Mouse (Mus musculus) hindbrain, embryonic 14.5 days (tissue): ENCODE data around the gene Hmg20b. TPM values are rescaled to one million over a fixed set of nuclear protein-coding genes. Genes with fewer than 3 reads are reported as not detected.

Experiments used
- ATAC-seq: fragments of 200-750 bp; cut with Nextera tagmentation; 2 replicates; pipeline ENCODE4 v1.8.0; 2017; ENCODE audit warnings: moderate number of reproducible peaks, mild to moderate bottlenecking, moderate TSS enrichment, moderate library complexity; ENCODE audit not compliant: low FRiP score
- DNase-seq: peaks from one replicate; pipeline ENCODE4 v3.0.0-alpha.2; 2015; ENCODE audit warnings: low spot score
- H3K27ac ChIP-seq: fragments of 300-500 bp; sonication (generic); 2 replicates; pipeline ENCODE4 v1.5.1; 2014; ENCODE audit warnings: mild to moderate bottlenecking, moderate library complexity
- H3K27me3 ChIP-seq: fragments of 300-500 bp; sonication (generic); 2 replicates; pipeline ENCODE4 v1.6.1; 2014; ENCODE audit warnings: mild to moderate bottlenecking, low read length, mixed read lengths; ENCODE audit not compliant: control insufficient read depth, insufficient read depth
- H3K36me3 ChIP-seq: fragments of 300-500 bp; sonication (generic); replicated peaks from 2 replicates; pipeline ENCODE4 v1.6.1; 2014; ENCODE audit not compliant: control insufficient read depth, insufficient read depth
- H3K4me1 ChIP-seq: fragments of 300-500 bp; sonication (generic); replicated peaks from 2 replicates; pipeline ENCODE4 v1.6.1; 2014; ENCODE audit warnings: antibody characterized with exemption, low read length, mixed read lengths; ENCODE audit not compliant: control insufficient read depth, insufficient read depth
- H3K4me2 ChIP-seq: fragments of 300-500 bp; sonication (generic); replicated peaks from 2 replicates; pipeline ENCODE4 v1.6.1; 2014; ENCODE audit warnings: mild to moderate bottlenecking, moderate library complexity
- H3K4me3 ChIP-seq: fragments of 300-500 bp; sonication (generic); replicated peaks from 2 replicates; pipeline ENCODE4 v1.5.1; 2014; ENCODE audit warnings: mild to moderate bottlenecking, low read length
- H3K9ac ChIP-seq: fragments of 300-500 bp; sonication (generic); 2 replicates; pipeline ENCODE4 v1.6.1; 2014
- H3K9me3 ChIP-seq: fragments of 300-500 bp; sonication (generic); 2 replicates; pipeline ENCODE4 v1.6.1; 2016; ENCODE audit warnings: low read length; ENCODE audit not compliant: control insufficient read depth
- WGBS: fragments of 180-500 bp; shearing (Covaris S2); extraction: QIAGEN DNeasy Blood & Tissue Kit; methylation state at CpG from one replicate; pipeline ENCODE4 v1.1.7; 2014; 5-methylcytosine and 5-hydroxymethylcytosine counted together
- polyA plus RNA-seq: library from polyadenylated mRNA; unstranded; fragments of >200 nt; fragmentation: Nextera tagmentation; extraction: Ambion mirVana; gene quantifications from 2 replicates; pipeline ENCODE4 v1.2.1, GENCODE M21; 2014

Gene Hmg20b
- 29.0 and 34.0 TPM in 2 replicates for polyA plus RNA-seq

GRCm38 (mm10) chr10:81350351-81351063, at the start of gene Hmg20b:
TSS of gene Hmg20b (minus strand) at chr10:81350480.
- under 1% methylated on average over 54 of the region's 54 CpGs for WGBS
- Histone ChIP-seq H3K27ac (0 out of 2 replicates have a peak within 1 kb of the TSS, but pooled peaks have one; percentile 43), H3K9ac (peak within 1 kb of the TSS; percentile 62), H3K9me3 (no peaks in the 10 kb centered on the region), H3K4me1 (peaks cover 10% of the 10 kb centered on the region; the same call in 1 of the 2 replicates), H3K27me3 (peaks cover 10% of the 10 kb centered on the region), H3K36me3 (no peaks in the 10 kb centered on the region), H3K4me3 (peak within 1 kb of the TSS; percentile 61), H3K4me2 (peak within 1 kb of the TSS; percentile 89)
- ATAC-seq (peak; percentile 96), DNase-seq (peak; percentile 98)

GRCm38 (mm10) chr10:81399798-81400308, 49.6 kb upstream of the Hmg20b start:
- no peaks in the 10 kb centered on the region for H3K27me3 ChIP-seq
- ATAC-seq (no peak), DNase-seq (no peak)
- H3K4me1 ChIP-seq: peaks cover 29% of the 10 kb centered on the region
- no peak overlapping the region for H3K4me3 ChIP-seq
- WGBS: 70% methylated on average over 18 of the region's 18 CpGs
- H3K9ac ChIP-seq: no peak overlapping the region
- no peaks in the 10 kb centered on the region for H3K9me3 ChIP-seq
- peaks cover 57% of the 10 kb centered on the region for H3K36me3 ChIP-seq
- H3K4me2 ChIP-seq: peak overlapping the region; percentile 27
- H3K27ac ChIP-seq: no peak overlapping the region

GRCm38 (mm10) chr10:81399296-81399695, 49.0 kb upstream of the Hmg20b start:
- H3K4me3 ChIP-seq: no peak overlapping the region
- H3K9me3 ChIP-seq: no peaks in the 10 kb centered on the region
- H3K4me1 ChIP-seq: peaks cover 29% of the 10 kb centered on the region
- no peak overlapping the region for H3K9ac ChIP-seq
- 64% methylated on average over 5 of the region's 5 CpGs for WGBS
- no peaks in the 10 kb centered on the region for H3K27me3 ChIP-seq
- no peak for DNase-seq
- ATAC-seq: no peak
- H3K36me3 ChIP-seq: peaks cover 51% of the 10 kb centered on the region
- H3K27ac ChIP-seq: no peak overlapping the region
- H3K4me2 ChIP-seq: 0 out of 2 replicates have a peak overlapping the region, but pooled peaks have one; percentile 27

- no peak for ATAC-seq
- no peak overlapping the region for H3K9ac ChIP-seq
These were observed 46.5 kb upstream of the Hmg20b start for GRCm38 (mm10) chr10:81396749-81397148.

DNA sequence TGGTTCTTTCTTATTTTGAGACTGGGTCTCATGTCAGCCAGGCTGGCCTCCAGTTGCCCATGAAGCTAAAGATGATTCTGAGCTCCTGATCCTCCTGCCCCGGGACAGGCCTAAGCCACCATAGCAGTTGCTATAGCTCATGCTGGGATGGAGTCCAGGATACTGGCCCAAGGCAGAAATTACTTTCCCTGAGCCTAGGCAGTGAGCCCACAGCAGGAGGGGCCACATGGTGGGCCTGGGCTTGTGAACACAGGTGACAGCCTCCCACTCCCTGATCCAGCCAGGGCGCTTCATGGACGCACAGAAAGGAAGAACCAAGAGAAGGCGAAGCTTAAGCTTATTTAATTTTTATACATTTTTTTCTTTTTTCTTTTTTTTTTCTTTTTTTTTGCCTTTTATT, 45.6 kb upstream of the Hmg20b start:
- DNase-seq (no peak), ATAC-seq (no peak)
- Histone ChIP-seq H3K36me3 (peaks cover 35% of the 10 kb centered on the region), H3K9ac (no peak overlapping the region), H3K27ac (no peak overlapping the region), H3K4me3 (no peak overlapping the region), H3K9me3 (no peaks in the 10 kb centered on the region), H3K4me2 (no peak overlapping the region), H3K27me3 (no peaks in the 10 kb centered on the region), H3K4me1 (peaks cover under 1% of the 10 kb centered on the region; the same call in 1 of the 2 replicates)
- WGBS: 67% methylated on average over 4 of the region's 4 CpGs

More at GRCm38 (mm10) chr10:81396749-81397148, 46.5 kb upstream of the Hmg20b start:
- Histone ChIP-seq H3K27me3 (no peaks in the 10 kb centered on the region), H3K4me3 (no peak overlapping the region), H3K4me1 (peaks cover 10% of the 10 kb centered on the region), H3K27ac (no peak overlapping the region), H3K9me3 (no peaks in the 10 kb centered on the region), H3K4me2 (no peak overlapping the region), H3K36me3 (peaks cover 35% of the 10 kb centered on the region)
- 38% methylated on average over 5 of the region's 5 CpGs for WGBS
- DNase-seq: no peak

GRCm38 (mm10) chr10:81395127-81395526, 44.8 kb upstream of the Hmg20b start:
- H3K36me3 ChIP-seq: peaks cover 28% of the 10 kb centered on the region
- H3K4me1 ChIP-seq: no peaks in the 10 kb centered on the region
- ATAC-seq (no peak), DNase-seq (peak; percentile 73)
- H3K27ac ChIP-seq: no peak overlapping the region
- no peak overlapping the region for H3K4me3 ChIP-seq
- H3K4me2 ChIP-seq: no peak overlapping the region
- no peak overlapping the region for H3K9ac ChIP-seq
- no peaks in the 10 kb centered on the region for H3K27me3 ChIP-seq
- WGBS: 11% methylated on average over 5 of the region's 5 CpGs
- H3K9me3 ChIP-seq: no peaks in the 10 kb centered on the region

DNA sequence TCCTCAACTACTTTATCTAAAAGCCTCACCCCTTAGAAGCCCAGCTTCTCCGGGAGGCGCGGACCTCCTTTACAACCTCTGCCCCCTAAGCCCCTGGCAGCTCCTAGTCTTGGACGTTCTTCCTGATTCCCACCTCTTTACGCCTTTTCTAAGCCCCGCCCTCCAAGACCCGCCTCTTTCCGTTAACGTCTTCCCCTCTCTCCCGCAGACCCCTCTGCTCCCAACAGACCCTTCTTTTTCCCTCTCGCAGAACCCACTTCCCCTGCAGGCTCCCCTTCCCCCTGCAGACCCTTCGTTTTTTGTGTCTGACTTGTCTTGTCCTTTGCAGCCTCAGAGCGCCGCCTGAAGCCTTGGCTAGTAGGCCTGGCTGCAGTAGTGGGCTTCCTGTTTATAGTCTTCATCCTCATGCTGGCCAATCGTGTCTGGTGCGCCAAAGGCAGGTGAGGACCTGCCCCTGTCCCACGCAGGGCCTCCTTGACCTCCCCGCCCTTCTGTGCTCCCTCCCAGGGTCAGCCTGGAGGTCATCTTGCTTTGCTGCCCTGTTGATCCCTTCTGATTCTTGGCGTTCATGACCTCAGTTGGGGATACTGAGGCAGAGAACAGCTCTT, 43.3 kb upstream of the Hmg20b start:
- Histone ChIP-seq H3K4me2 (peak overlapping the region; percentile 24), H3K9me3 (no peaks in the 10 kb centered on the region), H3K9ac (peak overlapping the region; percentile 12), H3K4me3 (no peak overlapping the region), H3K27ac (no peak overlapping the region), H3K27me3 (no peaks in the 10 kb centered on the region), H3K4me1 (no peaks in the 10 kb centered on the region), H3K36me3 (peaks cover 17% of the 10 kb centered on the region)
- DNase-seq (no peak), ATAC-seq (no peak)
- WGBS: 8% methylated on average over 19 of the region's 19 CpGs

- H3K36me3 ChIP-seq: peaks cover 24% of the 10 kb centered on the region
- H3K4me1 ChIP-seq: no peaks in the 10 kb centered on the region
- H3K4me2 ChIP-seq: peak within 1 kb of the TSS; percentile 24
- ATAC-seq: no peak
- no peaks in the 10 kb centered on the region for H3K27me3 ChIP-seq
- no peak for DNase-seq
- no peak within 1 kb of the TSS for H3K4me3 ChIP-seq
- peak within 1 kb of the TSS; percentile 12 for H3K9ac ChIP-seq
- 67% methylated on average over 14 of the region's 14 CpGs for WGBS
- H3K27ac ChIP-seq: no peak within 1 kb of the TSS
- H3K9me3 ChIP-seq: no peaks in the 10 kb centered on the region
These were observed 42.5 kb upstream of the Hmg20b start, which contains the start of gene Smim24 for GRCm38 (mm10) chr10:81392781-81393185. TSS of gene Smim24 (plus strand) at chr10:81393051.

DNA sequence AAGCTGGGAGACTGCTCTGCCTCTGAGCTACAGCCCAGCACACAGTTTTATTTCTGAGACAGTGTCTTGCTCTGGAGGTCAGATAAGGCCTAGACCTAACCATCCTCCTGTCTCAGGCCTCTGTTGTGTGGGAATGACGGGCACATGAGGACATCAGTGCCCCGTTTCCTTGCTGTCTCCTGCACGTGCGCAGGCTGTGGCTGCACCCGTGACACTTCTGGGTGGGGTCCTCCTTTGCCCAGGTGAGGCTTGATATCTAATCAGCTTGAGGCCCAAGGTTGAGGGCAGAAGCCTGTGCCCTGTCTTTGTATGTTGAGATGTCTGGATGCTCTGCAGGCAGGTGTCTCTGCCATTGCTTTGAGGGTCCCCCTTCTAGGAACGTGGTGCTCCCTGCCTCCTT, 42.0 kb upstream of the Hmg20b start:
- WGBS: 88% methylated on average over 6 of the region's 6 CpGs
- no peak overlapping the region for H3K27ac ChIP-seq
- H3K36me3 ChIP-seq: peaks cover 24% of the 10 kb centered on the region
- DNase-seq: no peak
- no peaks in the 10 kb centered on the region for H3K9me3 ChIP-seq
- H3K9ac ChIP-seq: no peak overlapping the region
- no peak overlapping the region for H3K4me3 ChIP-seq
- H3K4me1 ChIP-seq: no peaks in the 10 kb centered on the region
- ATAC-seq: no peak
- no peak overlapping the region for H3K4me2 ChIP-seq
- H3K27me3 ChIP-seq: no peaks in the 10 kb centered on the region
